Mouse (Mus musculus): ENCODE results near the gene Astn2. TPM values are rescaled to one million over a fixed set of nuclear protein-coding genes. Genes with fewer than 3 reads are reported as not detected.
A peak's percentile ranks its signal among the peaks of the same experiment; 100 is the strongest.

Astn2 gene
- polyA plus RNA-seq, 1 experiment from 2014 or later: 0.42 TPM

DNA sequence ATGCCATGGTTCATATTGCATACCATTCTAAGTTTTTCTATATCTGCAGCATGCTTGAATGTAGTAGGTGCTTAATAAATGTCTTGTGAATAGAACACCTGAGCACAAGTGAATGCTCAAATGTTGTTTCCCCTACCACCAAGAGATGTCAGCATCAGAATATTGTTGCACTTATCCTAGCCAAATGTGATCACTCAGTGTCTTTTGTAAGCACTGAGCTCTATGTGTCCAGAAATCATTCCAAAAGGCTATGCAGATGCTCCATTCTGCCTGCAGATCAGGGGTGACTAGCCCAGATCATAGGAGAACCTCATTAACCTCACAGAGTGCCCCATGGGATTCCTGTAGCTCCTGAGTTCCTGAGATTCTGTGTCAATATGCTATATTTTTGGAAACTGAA is 401.5 kb downstream of the Astn2 start:
- no peaks in the 10 kb centered on the region for H3K4me1 ChIP-seq (ENCODE audit: control insufficient read depth, insufficient read depth, low read length)
- no peak overlapping the region for H3K9ac ChIP-seq (ENCODE audit: low read length)
- H3K27me3 ChIP-seq (replicated peaks; ENCODE audit: control insufficient read depth, insufficient read depth, low read length): no peaks in the 10 kb centered on the region
- ATAC-seq (no peak), DNase-seq (ENCODE audit: low spot score) (no peak)
- H3K36me3 ChIP-seq (ENCODE audit: control insufficient read depth, insufficient read depth, low read length): no peaks in the 10 kb centered on the region
- H3K9me3 ChIP-seq (replicated peaks; ENCODE audit: control insufficient read depth, low read length): no peaks in the 10 kb centered on the region
- no peak overlapping the region for H3K4me3 ChIP-seq (ENCODE audit: low read depth, low read length)
- no peak overlapping the region for H3K4me2 ChIP-seq (ENCODE audit: low read length)
- no peak overlapping the region for H3K27ac ChIP-seq (ENCODE audit: low read depth, low read length)

DNA sequence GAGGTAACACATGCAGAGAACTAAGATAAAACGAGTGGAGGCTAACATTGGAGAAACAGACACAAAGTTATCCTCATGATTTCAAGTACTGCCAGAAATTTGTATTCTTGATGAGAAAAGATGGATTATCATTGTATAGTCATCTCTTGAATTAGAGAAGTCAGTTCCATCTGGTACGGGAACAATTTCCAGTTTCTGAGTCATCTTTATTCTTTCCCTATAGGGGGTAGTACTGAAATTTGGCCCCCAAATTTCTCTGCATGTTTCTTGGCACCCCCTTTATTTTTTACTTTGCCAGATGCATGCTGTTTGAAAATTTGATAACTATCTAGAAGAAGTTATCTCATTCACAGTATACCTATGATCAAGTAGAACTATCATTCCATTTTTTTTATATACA is 420.8 kb downstream of the Astn2 start:
- H3K27ac ChIP-seq (ENCODE audit: low read depth, low read length): no peak overlapping the region
- WGBS: 85% methylated on average over 2 of the region's 2 CpGs
- no peak overlapping the region for H3K4me3 ChIP-seq (ENCODE audit: low read depth, low read length)
- H3K27me3 ChIP-seq (replicated peaks; ENCODE audit: control insufficient read depth, insufficient read depth, low read length): no peaks in the 10 kb centered on the region
- no peak overlapping the region for H3K9ac ChIP-seq (ENCODE audit: low read length)
- no peaks in the 10 kb centered on the region for H3K4me1 ChIP-seq (ENCODE audit: control insufficient read depth, insufficient read depth, low read length)
- no peak overlapping the region for H3K4me2 ChIP-seq (ENCODE audit: low read length)
- no peaks in the 10 kb centered on the region for H3K9me3 ChIP-seq (replicated peaks; ENCODE audit: control insufficient read depth, low read length)
- DNase-seq (ENCODE audit: low spot score) (no peak), ATAC-seq (no peak)
- no peaks in the 10 kb centered on the region for H3K36me3 ChIP-seq (ENCODE audit: control insufficient read depth, insufficient read depth, low read length)

DNA sequence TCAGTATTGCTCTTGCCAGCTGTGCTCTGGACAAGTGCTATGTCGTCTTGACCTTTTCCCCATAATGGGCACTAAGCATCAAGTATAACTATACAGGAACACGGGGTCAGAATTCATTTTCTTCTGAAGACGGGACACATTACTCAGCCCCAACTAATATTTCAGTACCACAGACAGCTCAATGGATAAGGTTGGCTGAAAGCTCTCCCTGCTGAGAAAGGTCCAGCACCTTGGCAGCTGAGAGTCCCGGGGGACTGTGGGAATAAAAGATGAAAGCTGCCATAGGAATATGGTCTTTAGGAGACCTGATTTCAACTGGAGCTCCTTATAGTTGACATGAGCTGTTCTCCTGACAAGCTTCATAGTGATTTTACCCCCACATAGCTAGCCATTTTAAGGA is 421.5 kb downstream of the Astn2 start:
- no peak overlapping the region for H3K9ac ChIP-seq (ENCODE audit: low read length)
- ATAC-seq: no peak
- no peaks in the 10 kb centered on the region for H3K36me3 ChIP-seq (ENCODE audit: control insufficient read depth, insufficient read depth, low read length)
- 72% methylated on average over 4 of the region's 4 CpGs for WGBS
- H3K4me3 ChIP-seq (ENCODE audit: low read depth, low read length): no peak overlapping the region
- H3K4me2 ChIP-seq (ENCODE audit: low read length): no peak overlapping the region
- no peak for DNase-seq (ENCODE audit: low spot score)
- no peaks in the 10 kb centered on the region for H3K9me3 ChIP-seq (replicated peaks; ENCODE audit: control insufficient read depth, low read length)
- H3K4me1 ChIP-seq (ENCODE audit: control insufficient read depth, insufficient read depth, low read length): no peaks in the 10 kb centered on the region
- no peaks in the 10 kb centered on the region for H3K27me3 ChIP-seq (replicated peaks; ENCODE audit: control insufficient read depth, insufficient read depth, low read length)
- no peak overlapping the region for H3K27ac ChIP-seq (ENCODE audit: low read depth, low read length)

DNA sequence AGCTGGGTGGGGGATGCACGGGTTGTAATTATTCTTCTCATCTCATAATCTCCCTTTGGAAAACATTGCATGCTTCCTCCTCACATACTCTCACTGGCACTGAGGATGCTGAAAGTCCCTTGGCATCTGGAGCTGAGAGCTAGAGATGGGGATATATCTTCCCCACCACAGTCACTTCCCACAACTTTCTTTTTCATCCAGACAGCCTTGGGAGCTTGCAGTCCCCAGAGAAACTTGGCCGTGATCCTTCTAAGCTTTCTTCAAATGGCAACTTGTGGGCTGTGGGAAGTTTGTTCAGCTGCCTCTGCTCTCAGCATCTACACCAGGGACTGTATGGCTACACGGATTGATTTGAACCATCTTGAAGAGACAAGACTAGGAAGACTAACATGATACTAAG is 428.2 kb downstream of the Astn2 start:
- no peaks in the 10 kb centered on the region for H3K36me3 ChIP-seq (ENCODE audit: control insufficient read depth, insufficient read depth, low read length)
- ATAC-seq (no peak), DNase-seq (ENCODE audit: low spot score) (no peak)
- no peaks in the 10 kb centered on the region for H3K9me3 ChIP-seq (replicated peaks; ENCODE audit: control insufficient read depth, low read length)
- H3K4me3 ChIP-seq (ENCODE audit: low read depth, low read length): no peak overlapping the region
- no peak overlapping the region for H3K27ac ChIP-seq (ENCODE audit: low read depth, low read length)
- H3K4me2 ChIP-seq (ENCODE audit: low read length): no peak overlapping the region
- WGBS: 84% methylated on average over 3 of the region's 3 CpGs
- H3K27me3 ChIP-seq (replicated peaks; ENCODE audit: control insufficient read depth, insufficient read depth, low read length): no peaks in the 10 kb centered on the region
- H3K4me1 ChIP-seq (ENCODE audit: control insufficient read depth, insufficient read depth, low read length): no peaks in the 10 kb centered on the region
- H3K9ac ChIP-seq (ENCODE audit: low read length): no peak overlapping the region

DNA sequence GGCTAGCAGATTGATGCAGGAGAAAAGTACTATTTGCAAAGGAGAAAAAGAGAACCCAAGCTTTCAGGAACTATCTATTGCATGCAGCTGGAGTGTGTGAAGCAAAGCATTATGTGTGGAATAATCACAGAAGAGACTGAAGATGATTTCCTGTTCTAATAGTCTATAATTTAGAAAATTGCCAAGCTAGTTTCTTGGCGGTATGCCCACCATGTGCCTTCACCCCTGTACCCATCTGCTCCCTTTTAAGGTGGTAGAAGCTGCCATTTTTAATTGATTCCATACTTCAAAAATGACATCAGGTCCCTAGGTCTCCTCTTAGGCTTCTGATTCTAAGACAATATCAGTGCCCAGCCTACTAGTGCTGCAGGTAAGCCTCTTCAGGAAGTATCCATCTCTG is 432.0 kb downstream of the Astn2 start:
- DNase-seq (ENCODE audit: low spot score) (peak; percentile 52), ATAC-seq (peak; percentile 52; the same call in 1 of the 2 replicates)
- Histone ChIP-seq H3K9ac (ENCODE audit: low read length) (no peak overlapping the region), H3K4me2 (ENCODE audit: low read length) (no peak overlapping the region), H3K36me3 (ENCODE audit: control insufficient read depth, insufficient read depth, low read length) (no peaks in the 10 kb centered on the region), H3K9me3 (replicated peaks; ENCODE audit: control insufficient read depth, low read length) (no peaks in the 10 kb centered on the region), H3K4me3 (ENCODE audit: low read depth, low read length) (no peak overlapping the region), H3K27ac (ENCODE audit: low read depth, low read length) (no peak overlapping the region), H3K27me3 (replicated peaks; ENCODE audit: control insufficient read depth, insufficient read depth, low read length) (no peaks in the 10 kb centered on the region), H3K4me1 (ENCODE audit: control insufficient read depth, insufficient read depth, low read length) (no peaks in the 10 kb centered on the region)
- WGBS: 74% methylated on average over 1 of the region's 1 CpGs

DNA sequence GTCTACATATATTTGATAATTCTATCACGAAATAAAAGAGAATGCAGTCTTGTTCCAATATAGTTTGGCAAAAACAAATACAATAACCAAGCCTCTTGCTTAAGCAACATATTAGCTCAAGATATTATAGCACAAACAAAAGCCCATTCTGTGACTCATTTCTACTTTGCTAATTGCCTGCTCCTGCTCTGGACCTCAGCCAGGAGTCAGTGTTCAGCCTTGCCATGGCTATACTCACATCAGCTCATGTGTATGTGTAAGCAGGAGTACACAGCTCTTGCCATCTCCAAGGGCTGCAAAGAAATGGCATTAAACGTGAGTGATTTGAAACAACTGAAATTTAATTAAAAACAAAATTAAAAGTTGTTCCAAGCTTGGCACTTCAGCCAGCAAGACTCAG is 435.1 kb downstream of the Astn2 start:
- Histone ChIP-seq H3K36me3 (ENCODE audit: control insufficient read depth, insufficient read depth, low read length) (no peaks in the 10 kb centered on the region), H3K9ac (ENCODE audit: low read length) (no peak overlapping the region), H3K9me3 (replicated peaks; ENCODE audit: control insufficient read depth, low read length) (no peaks in the 10 kb centered on the region), H3K27ac (ENCODE audit: low read depth, low read length) (no peak overlapping the region), H3K4me3 (ENCODE audit: low read depth, low read length) (no peak overlapping the region), H3K27me3 (replicated peaks; ENCODE audit: control insufficient read depth, insufficient read depth, low read length) (no peaks in the 10 kb centered on the region), H3K4me1 (ENCODE audit: control insufficient read depth, insufficient read depth, low read length) (no peaks in the 10 kb centered on the region), H3K4me2 (ENCODE audit: low read length) (no peak overlapping the region)
- DNase-seq (ENCODE audit: low spot score): peak; percentile 62
- WGBS: 37% methylated on average over 2 of the region's 2 CpGs
- ATAC-seq: peak; percentile 66

DNA sequence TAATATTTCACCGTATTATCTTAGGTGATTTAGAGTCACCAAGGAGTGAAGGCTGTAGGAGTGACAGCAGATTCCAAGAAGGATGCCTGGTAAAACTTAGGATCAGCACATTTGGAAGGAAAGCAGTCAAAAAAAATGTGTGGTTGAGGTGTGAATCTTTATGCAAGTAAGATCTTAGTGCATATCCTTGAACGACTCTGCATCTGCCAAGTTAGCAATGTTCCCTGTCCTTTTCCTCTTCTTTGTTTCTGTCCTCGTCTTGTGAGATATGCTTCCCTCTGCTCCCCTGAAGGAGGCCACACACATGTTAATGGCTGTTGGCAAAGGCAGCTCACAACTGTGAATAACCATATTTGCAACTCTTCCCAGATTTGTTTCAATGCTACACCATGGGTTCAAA is 439.8 kb downstream of the Astn2 start:
- Histone ChIP-seq H3K27me3 (replicated peaks; ENCODE audit: control insufficient read depth, insufficient read depth, low read length) (no peaks in the 10 kb centered on the region), H3K4me2 (ENCODE audit: low read length) (no peak overlapping the region), H3K36me3 (ENCODE audit: control insufficient read depth, insufficient read depth, low read length) (no peaks in the 10 kb centered on the region), H3K9me3 (replicated peaks; ENCODE audit: control insufficient read depth, low read length) (no peaks in the 10 kb centered on the region), H3K9ac (ENCODE audit: low read length) (no peak overlapping the region), H3K4me1 (ENCODE audit: control insufficient read depth, insufficient read depth, low read length) (no peaks in the 10 kb centered on the region), H3K27ac (ENCODE audit: low read depth, low read length) (no peak overlapping the region), H3K4me3 (ENCODE audit: low read depth, low read length) (no peak overlapping the region)
- 63% methylated on average over 3 of the region's 3 CpGs for WGBS
- ATAC-seq: no peak
- no peak for DNase-seq (ENCODE audit: low spot score)

DNA sequence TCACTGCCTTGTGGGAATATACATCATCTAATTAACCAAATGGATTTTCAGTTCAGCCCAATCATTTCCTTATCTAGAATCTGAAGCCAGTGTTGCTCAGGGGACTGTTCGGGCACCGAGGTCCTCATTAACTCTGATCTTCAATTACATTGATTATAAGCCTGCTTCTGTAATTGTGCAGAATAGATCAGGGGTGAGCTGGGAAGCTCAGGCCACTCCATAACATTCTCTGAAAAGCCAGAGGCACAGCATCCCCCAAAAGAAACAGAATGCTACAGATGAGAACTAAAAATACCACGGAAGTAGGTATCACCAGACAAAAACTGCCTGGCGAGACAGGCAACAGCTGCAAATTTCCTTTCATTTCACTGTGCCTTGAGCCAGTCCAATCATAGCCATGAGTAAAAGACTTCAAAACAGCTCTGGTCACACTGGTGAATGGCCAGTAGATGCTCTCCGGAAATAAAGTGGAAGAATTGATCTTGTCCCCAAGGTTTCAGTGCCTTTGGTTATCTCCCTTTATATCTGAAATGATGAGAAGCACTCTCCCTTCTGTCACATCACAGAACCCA is 445.1 kb downstream of the Astn2 start:
- Histone ChIP-seq H3K4me1 (ENCODE audit: control insufficient read depth, insufficient read depth, low read length) (no peaks in the 10 kb centered on the region), H3K27ac (ENCODE audit: low read depth, low read length) (no peak overlapping the region), H3K4me2 (ENCODE audit: low read length) (no peak overlapping the region), H3K36me3 (ENCODE audit: control insufficient read depth, insufficient read depth, low read length) (no peaks in the 10 kb centered on the region), H3K27me3 (replicated peaks; ENCODE audit: control insufficient read depth, insufficient read depth, low read length) (no peaks in the 10 kb centered on the region), H3K4me3 (ENCODE audit: low read depth, low read length) (no peak overlapping the region), H3K9me3 (replicated peaks; ENCODE audit: control insufficient read depth, low read length) (no peaks in the 10 kb centered on the region), H3K9ac (ENCODE audit: low read length) (no peak overlapping the region)
- no peak for ATAC-seq
- 62% methylated on average over 5 of the region's 5 CpGs for WGBS
- DNase-seq (ENCODE audit: low spot score): no peak

DNA sequence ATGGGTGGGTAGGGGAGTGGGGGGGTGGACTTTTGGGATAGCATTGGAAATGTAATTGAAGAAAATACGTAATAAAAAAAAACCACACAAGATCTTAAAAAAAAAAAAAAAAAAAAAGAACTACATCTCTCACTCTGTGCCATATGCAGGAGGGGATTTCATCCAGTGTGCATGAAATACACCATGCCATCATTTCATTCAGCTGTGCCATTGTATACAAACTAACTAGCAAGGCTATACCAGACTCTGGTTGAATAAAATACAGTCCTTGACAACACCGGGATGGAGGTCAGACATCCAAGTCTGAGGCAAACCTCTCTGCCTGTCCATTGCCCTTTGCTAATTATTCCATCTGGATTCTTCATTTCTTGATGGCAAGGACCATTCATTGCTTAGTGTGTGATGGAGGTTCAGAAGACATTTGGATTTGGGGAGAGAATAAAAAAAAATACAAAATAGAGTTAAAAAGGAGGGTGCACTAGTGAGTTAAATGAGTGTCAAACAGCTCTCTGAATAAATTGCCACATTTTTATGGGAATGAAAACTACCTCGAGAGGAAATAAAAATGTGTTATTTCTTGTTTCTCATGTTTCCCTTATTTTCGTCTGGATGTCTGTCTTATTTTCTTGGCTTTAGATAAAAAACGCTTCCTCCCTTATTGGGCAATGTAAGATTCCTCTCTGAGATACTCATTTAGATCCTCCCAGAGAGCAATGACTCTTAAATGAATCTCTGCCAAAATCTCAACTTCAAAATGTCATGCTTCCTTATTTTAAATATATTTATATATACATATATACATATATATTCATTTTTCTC is 445.8 kb downstream of the Astn2 start:
- Histone ChIP-seq H3K9ac (ENCODE audit: low read length) (no peak overlapping the region), H3K4me2 (ENCODE audit: low read length) (no peak overlapping the region), H3K27me3 (replicated peaks; ENCODE audit: control insufficient read depth, insufficient read depth, low read length) (no peaks in the 10 kb centered on the region), H3K4me3 (ENCODE audit: low read depth, low read length) (no peak overlapping the region), H3K27ac (ENCODE audit: low read depth, low read length) (no peak overlapping the region), H3K9me3 (replicated peaks; ENCODE audit: control insufficient read depth, low read length) (no peaks in the 10 kb centered on the region), H3K36me3 (ENCODE audit: control insufficient read depth, insufficient read depth, low read length) (no peaks in the 10 kb centered on the region), H3K4me1 (ENCODE audit: control insufficient read depth, insufficient read depth, low read length) (no peaks in the 10 kb centered on the region)
- peak; percentile 56 for DNase-seq (ENCODE audit: low spot score)
- ATAC-seq: no peak
- 83% methylated on average over 5 of the region's 5 CpGs for WGBS
